Mouse (Mus musculus) testis, adult 2 months (tissue): ENCODE results near the gene Rundc1. TPM values are rescaled to one million over a fixed set of nuclear protein-coding genes. Genes with fewer than 3 reads are reported as not detected.
"Not testable (repeated sequence)": the region's sequence is repeated elsewhere in the genome, so short reads cannot be mapped to it uniquely, and the experiment has no call there.

ENCODE experiments used
- H3K27ac ChIP-seq: fragments of 200-500 bp; 2 replicates; pipeline ENCODE4 v1.5.1; 2012; ENCODE audit warnings: low read depth, low read length; ENCODE audit not compliant: control insufficient read depth, insufficient read depth
- H3K27me3 ChIP-seq: fragments of 200-500 bp; 2 replicates; pipeline ENCODE4 v1.6.1; 2012; ENCODE audit warnings: mild to moderate bottlenecking, low read length, moderate library complexity; ENCODE audit not compliant: control insufficient read depth, insufficient read depth
- H3K36me3 ChIP-seq: fragments of 200-500 bp; 2 replicates; pipeline ENCODE4 v1.6.1; 2012; ENCODE audit warnings: mild to moderate bottlenecking, low read length; ENCODE audit not compliant: control insufficient read depth, insufficient read depth
- H3K4me1 ChIP-seq: fragments of 200-500 bp; 2 replicates; pipeline ENCODE4 v1.6.1; 2012; ENCODE audit warnings: low read length; ENCODE audit not compliant: control insufficient read depth, insufficient read depth
- H3K4me3 ChIP-seq: fragments of 200-500 bp; 2 replicates; pipeline ENCODE4 v1.5.1; 2012; ENCODE audit warnings: low read depth, mild to moderate bottlenecking, low read length, moderate library complexity, mixed read lengths; ENCODE audit not compliant: control insufficient read depth
- CTCF ChIP-seq: fragments of 200-500 bp; IDR thresholded peaks from 2 replicates; pipeline ENCODE4 v1.5.1; 2012; ENCODE audit warnings: low read depth, mild to moderate bottlenecking, inconsistent platforms, low read length, moderate library complexity; ENCODE audit not compliant: control insufficient read depth, insufficient read depth, insufficient replicate concordance
- POLR2A ChIP-seq: fragments of 200-500 bp; IDR thresholded peaks from 2 replicates; pipeline ENCODE4 v1.6.1; 2012; ENCODE audit warnings: low read depth, mild to moderate bottlenecking, inconsistent platforms, low read length, moderate library complexity; ENCODE audit not compliant: control insufficient read depth
- polyA plus RNA-seq: library from polyadenylated mRNA; depleted of rRNA; stranded (reverse); fragments of >200 nt; gene quantifications from 2 replicates; pipeline ENCODE4 v1.2.3, GENCODE M21; 2012

Rundc1 gene
- polyA plus RNA-seq, 1 experiment: 9.4 TPM

DNA sequence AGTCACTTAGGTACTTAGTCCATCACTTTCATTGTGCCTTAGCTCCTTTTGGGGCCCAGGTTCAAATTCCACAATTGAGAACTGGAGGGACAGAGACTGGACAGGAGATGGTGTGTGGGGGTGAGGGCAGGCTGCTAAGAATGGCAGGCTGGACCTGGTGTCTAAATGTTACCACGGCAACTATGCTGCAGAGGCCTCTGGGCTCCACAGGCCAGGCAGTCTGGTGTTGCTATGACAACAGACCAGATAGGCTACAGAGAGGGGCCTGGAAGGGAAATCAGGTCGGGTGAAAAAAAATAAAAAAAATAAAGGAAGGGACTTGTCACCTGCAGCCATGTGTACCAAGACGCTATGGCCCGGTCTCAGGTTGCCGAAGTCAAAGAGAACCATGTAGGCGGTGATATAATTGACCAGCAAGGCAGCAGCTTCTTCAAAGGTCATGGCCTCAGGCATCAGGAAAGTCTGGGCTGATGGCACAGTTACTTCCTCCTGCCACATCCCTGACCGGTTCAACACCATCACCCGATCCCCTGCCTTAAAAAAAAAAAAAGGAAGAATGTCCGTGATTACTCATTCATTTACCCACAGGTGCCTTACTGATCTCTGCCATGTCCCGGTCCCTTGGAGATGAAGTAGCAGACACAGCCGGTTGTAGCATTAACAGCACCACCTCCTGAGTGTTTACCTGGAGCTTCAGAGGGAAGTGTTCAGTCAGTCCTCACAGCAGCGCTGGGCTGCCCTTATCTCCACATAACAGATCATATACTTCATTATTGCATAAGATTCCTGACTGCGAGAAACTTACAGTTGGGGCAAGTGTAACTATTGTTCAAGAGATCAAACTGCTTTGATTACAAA, 37.9 kb downstream of the Rundc1 start:
- H3K4me1 ChIP-seq: peaks cover 24% of the 10 kb centered on the region
- H3K4me3 ChIP-seq: peak overlapping the region; percentile 75
- no peak for TF ChIP-seq CTCF
- no peak; the same call in 1 of the 2 replicates for TF ChIP-seq POLR2A
- H3K27ac ChIP-seq: no peak overlapping the region
- no peaks in the 10 kb centered on the region for H3K36me3 ChIP-seq
- H3K27me3 ChIP-seq: no peaks in the 10 kb centered on the region

DNA sequence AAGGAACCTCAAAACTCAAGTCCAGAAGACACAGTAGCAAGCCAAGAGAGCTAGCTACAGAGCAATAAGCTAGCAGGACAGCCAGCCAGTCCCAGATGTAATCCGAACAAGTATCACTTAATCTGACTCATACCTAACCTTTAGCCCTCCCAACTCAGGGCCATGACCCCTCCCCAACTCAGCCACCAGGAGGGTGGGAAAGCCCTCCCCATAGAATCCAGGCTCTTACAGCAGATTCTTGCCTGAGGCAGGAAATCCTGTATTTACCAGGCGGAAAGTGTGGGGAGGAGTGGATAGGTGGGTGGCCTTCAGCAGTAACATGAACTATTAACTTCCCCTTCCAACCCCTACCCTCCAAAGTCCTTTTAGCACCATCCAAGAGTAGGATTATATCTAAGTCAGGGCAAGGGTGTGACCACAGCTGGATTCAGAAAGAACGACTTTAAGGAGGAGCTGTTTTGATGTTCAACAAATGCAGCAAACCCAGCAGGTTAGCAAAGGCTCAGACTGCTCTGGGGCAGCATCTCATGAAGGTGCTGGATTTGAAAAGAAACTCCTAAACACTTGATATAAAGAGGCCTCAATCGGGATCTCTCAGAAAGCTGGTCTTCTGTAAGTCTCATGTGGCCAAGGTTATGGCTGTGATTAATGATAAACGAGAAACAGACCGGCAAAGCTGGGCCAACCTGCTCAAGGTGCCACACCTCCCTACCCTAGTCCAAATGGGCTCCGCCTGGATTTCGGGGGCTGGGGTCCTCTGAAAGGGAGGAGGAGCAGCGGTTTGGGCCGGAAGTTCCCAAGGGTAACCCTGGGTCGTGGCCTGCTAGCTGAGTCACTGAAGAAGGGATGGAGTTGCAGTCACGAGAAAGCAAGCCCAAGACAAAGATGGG, 39.6 kb downstream of the Rundc1 start, which contains the start of gene Rnd2:
TSS of gene Rnd2 (plus strand) at position 789 of the 890 bp plus-strand sequence.
- Histone ChIP-seq H3K4me1 (peaks cover 30% of the 10 kb centered on the region), H3K27ac (peak within 1 kb of the TSS; percentile 44), H3K27me3 (no peaks in the 10 kb centered on the region), H3K36me3 (no peaks in the 10 kb centered on the region), H3K4me3 (peak within 1 kb of the TSS; percentile 91)
- TF ChIP-seq CTCF (no peak), POLR2A (no peak)

DNA sequence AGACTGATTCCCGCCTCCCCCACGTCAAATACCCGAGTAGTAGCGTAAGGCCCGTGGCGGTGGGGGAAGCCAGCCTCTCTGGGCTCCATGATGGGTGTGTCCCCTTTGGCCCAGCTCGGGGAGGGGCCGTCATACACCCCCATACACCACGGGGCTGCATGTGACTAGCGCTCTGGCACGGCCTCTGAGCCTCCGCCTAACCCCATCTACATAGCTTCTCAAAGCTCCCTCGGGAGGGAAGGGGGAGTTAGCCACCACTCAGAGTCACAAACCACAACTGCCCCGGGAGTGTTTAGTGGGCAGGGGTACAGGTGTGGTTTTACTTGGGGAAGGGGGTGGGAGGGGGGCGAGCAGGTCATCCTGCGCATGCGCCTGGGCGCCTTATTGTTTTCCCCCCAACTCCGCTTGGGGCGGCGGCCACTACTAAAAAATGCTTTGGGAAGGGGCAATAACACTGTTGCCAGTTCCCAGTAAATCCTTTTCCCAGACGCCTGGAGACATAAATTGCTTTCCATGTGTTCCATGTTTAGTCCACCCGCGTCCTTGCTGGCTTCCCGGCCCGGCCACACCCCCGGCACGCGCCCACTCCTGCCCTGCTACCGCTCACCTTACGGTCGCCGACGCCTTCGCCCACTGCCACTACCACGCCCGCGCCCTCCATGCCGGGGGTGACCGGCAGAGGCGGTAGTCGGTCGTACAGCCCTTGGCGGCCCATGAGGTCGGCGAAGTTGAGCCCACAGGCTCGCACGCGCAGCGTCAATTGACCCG, 40.4 kb downstream of the Rundc1 start:
- H3K4me1 ChIP-seq: peaks cover 30% of the 10 kb centered on the region

DNA sequence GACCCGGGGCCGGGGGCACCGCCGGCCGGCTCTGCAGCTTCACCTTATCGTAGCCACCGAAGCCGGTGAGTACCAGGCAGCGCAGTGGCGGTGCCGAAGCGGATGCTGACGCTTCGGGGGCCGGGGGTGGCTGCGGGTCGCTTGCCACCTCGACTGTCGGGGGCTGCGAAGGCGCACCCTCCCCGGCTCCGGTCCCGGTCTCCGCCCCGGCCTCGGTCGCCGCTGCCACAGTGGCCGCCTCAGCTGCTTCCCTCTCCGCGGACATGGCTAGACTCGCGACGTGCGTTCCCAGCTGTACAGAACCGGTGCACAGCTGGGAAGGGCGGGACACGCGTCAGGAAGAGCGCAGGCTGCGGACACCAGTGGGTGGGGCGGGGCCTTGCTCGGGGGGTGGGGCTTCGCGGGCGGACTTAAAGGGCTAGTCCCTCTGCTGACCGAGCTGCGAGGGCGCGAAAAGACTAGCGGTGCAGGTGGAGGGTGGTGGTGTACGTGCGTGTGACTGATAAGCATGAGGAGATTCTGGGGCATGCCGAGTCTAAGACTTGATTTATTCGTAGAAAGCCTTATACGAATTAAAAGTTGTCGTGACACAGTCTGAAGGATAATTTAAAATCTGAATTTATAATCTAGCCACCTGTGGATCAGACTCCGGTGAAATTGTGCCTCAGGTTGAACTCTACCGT, 41.1 kb downstream of the Rundc1 start, which contains the start of gene Vat1:
TSS of gene Vat1 (minus strand) at position 362 of the 683 bp plus-strand sequence.
- H3K27me3 ChIP-seq: no peaks in the 10 kb centered on the region
- H3K4me1 ChIP-seq: peaks cover 30% of the 10 kb centered on the region
- no peaks in the 10 kb centered on the region for H3K36me3 ChIP-seq
- TF ChIP-seq POLR2A: peak; percentile 65; the same call in 1 of the 2 replicates
- TF ChIP-seq CTCF: no peak
- H3K27ac ChIP-seq: peak within 1 kb of the TSS; percentile 44
- peak within 1 kb of the TSS; percentile 91 for H3K4me3 ChIP-seq

More for the DNA sequence above, 40.4 kb downstream of the Rundc1 start:
- Histone ChIP-seq H3K36me3 (no peaks in the 10 kb centered on the region), H3K27ac (peak overlapping the region; percentile 44), H3K27me3 (no peaks in the 10 kb centered on the region), H3K4me3 (peak overlapping the region; percentile 91)
- TF ChIP-seq CTCF: no peak
- TF ChIP-seq POLR2A: no peak

DNA sequence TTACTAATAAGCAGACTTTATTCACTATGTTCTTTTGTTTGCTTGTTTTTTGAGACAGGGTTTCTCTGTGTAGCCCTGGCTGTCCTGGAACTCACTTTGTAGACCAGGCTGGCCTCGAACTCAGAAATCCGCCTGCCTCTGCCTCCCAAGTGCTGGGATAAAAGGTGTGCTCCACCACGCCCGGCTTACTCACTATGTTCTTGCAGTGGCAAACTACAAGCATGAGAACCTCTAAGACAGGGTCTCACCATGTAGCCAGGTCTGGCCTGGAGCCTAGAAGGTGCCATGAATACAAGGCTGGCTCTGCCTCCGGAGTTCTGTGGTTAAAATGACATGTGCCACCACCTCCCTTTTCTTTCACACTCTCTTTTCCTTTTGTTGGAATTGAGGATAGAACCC, 41.7 kb downstream of the Rundc1 start:
- not testable (repeated sequence) for H3K36me3 ChIP-seq, H3K27me3 ChIP-seq, H3K27ac ChIP-seq, H3K4me3 ChIP-seq
- H3K4me1 ChIP-seq: peaks cover 30% of the 10 kb centered on the region

DNA sequence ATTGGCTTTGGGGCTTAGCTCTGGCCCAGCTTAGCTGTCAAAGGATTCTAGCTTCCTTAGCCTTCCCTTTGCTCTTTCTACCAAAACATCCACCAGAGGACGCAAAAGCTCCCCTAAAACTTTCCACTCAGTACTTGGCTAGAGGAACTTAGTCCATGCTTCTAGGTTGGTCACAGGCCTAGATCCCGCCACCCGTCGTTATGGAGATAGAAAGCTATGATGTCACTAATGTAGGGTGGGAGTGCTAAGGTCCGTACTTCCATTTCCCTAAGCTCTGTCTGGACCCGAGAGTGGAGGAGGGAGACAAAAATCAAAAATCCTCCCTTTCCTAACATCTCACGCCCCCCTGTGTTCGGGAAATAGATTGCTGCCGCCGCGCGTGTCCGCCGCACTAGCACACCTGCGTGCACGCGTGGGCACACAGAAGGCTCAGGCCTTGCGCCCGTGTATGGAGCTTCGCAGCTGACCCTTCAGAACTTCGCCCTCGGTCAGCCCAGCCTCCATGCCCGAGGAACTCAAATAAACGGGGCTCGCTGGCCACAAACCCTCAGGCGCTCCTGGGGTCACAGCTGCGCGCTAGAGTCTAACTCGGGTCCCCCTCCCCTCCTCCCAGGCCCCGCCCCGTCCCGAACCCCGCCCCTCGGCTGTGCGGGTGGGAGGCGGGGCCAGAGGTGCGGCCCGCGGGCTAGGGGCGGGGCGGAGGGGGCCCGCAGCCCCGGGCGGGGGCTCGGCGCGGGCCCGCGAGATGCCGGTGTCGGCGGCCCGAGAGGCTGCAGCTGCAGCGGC, 42.8 kb downstream of the Rundc1 start:
- Histone ChIP-seq H3K36me3 (no peaks in the 10 kb centered on the region), H3K4me3 (peak overlapping the region; percentile 79), H3K4me1 (peaks cover 27% of the 10 kb centered on the region), H3K27ac (peak overlapping the region; percentile 41), H3K27me3 (no peaks in the 10 kb centered on the region)
- no peak for TF ChIP-seq POLR2A
- TF ChIP-seq CTCF: peak; percentile 25; the same call in 1 of the 2 replicates
